13 mouse cellular contexts compared by ENCODE assay signal in genomic region chr10:107361546-107361945, GRCm38 (mm10).
DNase-seq lines count a peak whose midpoint lies in the region; ATAC-seq and TF ChIP-seq lines count a peak whose summit lies in the region.
"Had no signal": no experiment of that assay in that cellular context is flagged by ENCODE, and none has a peak within 500 bp of the region (broad histone marks: within the 10 kb centered on the region; RNA-seq: fewer than 3 reads in every experiment).

No protein-coding gene starts in this region.

- H3K4me3 ChIP-seq in lung, embryonic 14.5 days (ENCODE audit: low read depth, low read length) = no peak overlapping the region
- H3K4me3 ChIP-seq in lung, adult 2 months (replicated peaks; ENCODE audit: extremely low read depth, low read depth, low read length) = no peak overlapping the region
- no peak overlapping the region for H3K4me3 ChIP-seq in forebrain, embryonic 16.5 days (replicated peaks; ENCODE audit: low read length)
- H3K4me3 ChIP-seq: embryonic facial prominence, embryonic 15.5 days; heart, embryonic 15.5 days; lung, embryonic 15.5 days; myocyte had no signal

- TF ChIP-seq POLR2A in lung, adult 2 months (IDR thresholded peaks at IDR 0.05; ENCODE audit: borderline replicate concordance, extremely low read depth, low read depth, low read length) = no peak

- no peaks in the 10 kb centered on the region for H3K4me1 ChIP-seq in lung, embryonic 14.5 days (ENCODE audit: insufficient read depth)
- no peaks in the 10 kb centered on the region for H3K4me1 ChIP-seq in lung, adult 2 months (ENCODE audit: control insufficient read depth, insufficient read depth, low read length)
- no peaks in the 10 kb centered on the region for H3K4me1 ChIP-seq in forebrain, embryonic 16.5 days (replicated peaks; ENCODE audit: control insufficient read depth, insufficient read depth, low read length)
- H3K4me1 ChIP-seq: embryonic facial prominence, embryonic 15.5 days; heart, embryonic 15.5 days had no signal

- no peaks in the 10 kb centered on the region for H3K36me3 ChIP-seq in lung, embryonic 14.5 days (ENCODE audit: insufficient read depth)
- no peaks in the 10 kb centered on the region for H3K36me3 ChIP-seq in forebrain, embryonic 16.5 days (ENCODE audit: control insufficient read depth, insufficient read depth)
- H3K36me3 ChIP-seq: embryonic facial prominence, embryonic 15.5 days; heart, embryonic 15.5 days; lung, embryonic 15.5 days had no signal

- DNase-seq in lung, embryonic 14.5 days = peak; percentile 51
- DNase-seq in lung, adult 2 months = no peak
- DNase-seq in cerebellum, adult 9-10 months = peak; percentile 99
- DNase-seq in heart, adult 8-10 months (ENCODE audit: low spot score) = peak; percentile 56
- peak; percentile 44 for DNase-seq in retina, adult 2 months (ENCODE audit: low read depth, low spot score)
- DNase-seq in layer of hippocampus, postnatal 10 days (ENCODE audit: low spot score in 2 of 2) = no peak
- DNase-seq: spleen, adult 18-20 months; thymus, postnatal 25 days had no signal

- H3K27me3 ChIP-seq in lung, embryonic 14.5 days (ENCODE audit: insufficient read depth, low read length) = no peaks in the 10 kb centered on the region
- H3K27me3 ChIP-seq in forebrain, embryonic 16.5 days (replicated peaks; ENCODE audit: control insufficient read depth, insufficient read depth, low read length) = no peaks in the 10 kb centered on the region
- H3K27me3 ChIP-seq: embryonic facial prominence, embryonic 15.5 days; heart, embryonic 15.5 days; lung, embryonic 15.5 days had no signal

- ATAC-seq in lung, embryonic 14.5 days (ENCODE audit: insufficient read depth) = peak; percentile 38; the same call in 1 of the 2 replicates
- no peak for ATAC-seq in forebrain, embryonic 16.5 days

- no peak for TF ChIP-seq CTCF in lung, embryonic 14.5 days (IDR thresholded peaks at IDR 0.05; ENCODE audit: low read depth)
- no peak for TF ChIP-seq CTCF in lung, adult 2 months (IDR thresholded peaks at IDR 0.05; ENCODE audit: insufficient read depth, low read length)

- 47% methylated on average over 4 of the region's 4 CpGs for whole genome bisulfite sequencing in lung, embryonic 14.5 days
- 36% methylated on average over 4 of the region's 4 CpGs for WGBS in lung, adult 2 months
- 54% methylated on average over 4 of the region's 4 CpGs for WGBS in forebrain, embryonic 16.5 days

- no peak overlapping the region for H3K27ac ChIP-seq in lung, embryonic 14.5 days (ENCODE audit: low read depth)
- H3K27ac ChIP-seq in forebrain, embryonic 16.5 days (ENCODE audit: low read length) = no peak overlapping the region
- H3K27ac ChIP-seq: embryonic facial prominence, embryonic 15.5 days; heart, embryonic 15.5 days; lung, embryonic 15.5 days had no signal

- H3K9ac ChIP-seq in lung, embryonic 14.5 days = no peak overlapping the region
- no peak overlapping the region for H3K9ac ChIP-seq in forebrain, embryonic 16.5 days (replicated peaks; ENCODE audit: low read depth, low read length)
- H3K9ac ChIP-seq: embryonic facial prominence, embryonic 15.5 days; heart, embryonic 15.5 days; lung, embryonic 15.5 days had no signal

- H3K4me2 ChIP-seq in lung, embryonic 14.5 days = no peak overlapping the region
- no peak overlapping the region for H3K4me2 ChIP-seq in forebrain, embryonic 16.5 days (ENCODE audit: low read length)
- H3K4me2 ChIP-seq: embryonic facial prominence, embryonic 15.5 days; heart, embryonic 15.5 days; lung, embryonic 15.5 days had no signal

- H3K9me3 ChIP-seq in lung, embryonic 14.5 days (ENCODE audit: low read depth, low read length) = no peaks in the 10 kb centered on the region
- H3K9me3 ChIP-seq in forebrain, embryonic 16.5 days (ENCODE audit: control insufficient read depth, low read length) = no peaks in the 10 kb centered on the region
- H3K9me3 ChIP-seq: embryonic facial prominence, embryonic 15.5 days; heart, embryonic 15.5 days; lung, embryonic 15.5 days had no signal

Comparison
In these comparisons a context has a peak if more than half of its experiments do, and no peak if none do; other contexts are left out.
1. DNase-seq: peak in lung, embryonic 14.5 days (single experiment), cerebellum, adult 9-10 months (single experiment), heart, adult 8-10 months (single experiment) and retina, adult 2 months (single experiment); none in lung, adult 2 months (single experiment) and layer of hippocampus, postnatal 10 days (0 of 2).